Mouse (Mus musculus): ENCODE results near the gene Saa4. TPM values are rescaled to one million over a fixed set of nuclear protein-coding genes. Genes with fewer than 3 reads are reported as not detected.
"Not testable (repeated sequence)": the region's sequence is repeated elsewhere in the genome, so short reads cannot be mapped to it uniquely, and the experiment has no call there.

The Saa4 gene
- polyA plus RNA-seq, 1 experiment from 2014 or later, result not detected

- H3K27ac ChIP-seq, result peak within 1 kb of the TSS; percentile 98
- peak within 1 kb of the TSS; percentile 90 for H3K4me3 ChIP-seq
- peaks cover 8% of the 10 kb centered on the region for H3K4me1 ChIP-seq (replicated peaks)
- peaks cover 35% of the 10 kb centered on the region for H3K36me3 ChIP-seq
- 0% methylated on average over 38 of the region's 38 CpGs for WGBS
- no peaks in the 10 kb centered on the region for H3K27me3 ChIP-seq (ENCODE audit: insufficient read depth, poor library complexity, severe bottlenecking)
- H3K9me3 ChIP-seq, result no peaks in the 10 kb centered on the region
- peak; percentile 94 for DNase-seq (ENCODE audit: low spot score)
Observed at GRCm38 (mm10) chr7:46710390-46710844, 22.0 kb downstream of the Saa4 start, which contains the start of gene Saal1. TSS of gene Saal1 (minus strand) at chr7:46710680.

DNA sequence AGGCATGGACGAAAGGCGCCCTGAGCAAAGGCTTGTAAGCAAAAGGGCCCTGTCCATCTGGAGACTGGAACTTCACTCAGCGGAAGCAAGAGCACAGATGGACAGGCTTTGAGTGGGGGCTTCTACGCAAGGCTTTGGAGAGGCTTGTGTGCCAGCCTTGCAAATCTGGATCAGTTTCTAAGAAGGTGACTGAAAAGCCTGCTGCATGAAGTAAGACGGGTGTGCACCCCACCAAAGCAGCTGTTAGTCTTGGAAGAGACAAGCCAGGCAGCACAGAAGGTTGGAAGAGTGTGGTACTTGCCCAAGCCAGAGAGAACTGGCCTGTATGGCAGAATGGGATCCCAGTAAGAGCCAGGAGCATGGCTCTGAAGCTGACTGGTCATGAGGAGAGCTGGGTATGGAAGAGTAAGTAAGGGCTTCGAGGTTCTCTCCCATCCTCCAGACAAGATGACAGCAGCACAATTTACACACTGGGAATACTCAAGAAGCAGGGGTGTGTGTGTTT, 31.8 kb downstream of the Saa4 start:
- Histone ChIP-seq H3K9me3 (no peaks in the 10 kb centered on the region), H3K27ac (no peak overlapping the region), H3K36me3 (peaks cover 100% of the 10 kb centered on the region), H3K4me1 (replicated peaks) (no peaks in the 10 kb centered on the region), H3K4me3 (no peak overlapping the region), H3K27me3 (ENCODE audit: insufficient read depth, poor library complexity, severe bottlenecking) (no peaks in the 10 kb centered on the region)
- 93% methylated on average over 6 of the region's 6 CpGs for WGBS
- DNase-seq (ENCODE audit: low spot score), result no peak

DNA sequence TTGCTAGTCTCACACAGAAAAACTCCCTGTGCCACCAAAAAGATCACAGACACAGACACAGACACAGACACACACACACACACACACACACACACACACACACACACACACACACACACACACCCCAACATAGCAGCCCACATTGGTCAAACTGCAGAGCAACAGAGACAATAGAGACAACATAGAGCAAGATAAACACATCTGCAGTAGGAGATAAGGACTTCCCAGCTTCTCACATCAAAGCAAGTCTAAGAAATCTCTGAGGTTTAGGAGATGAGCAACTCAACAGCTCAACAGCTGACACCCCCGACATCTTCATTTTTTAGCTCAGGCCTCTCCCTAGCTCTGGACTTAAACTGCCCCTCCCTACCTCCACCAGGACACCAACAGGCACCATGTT, 35.6 kb downstream of the Saa4 start:
- H3K27me3 ChIP-seq (ENCODE audit: insufficient read depth, poor library complexity, severe bottlenecking), result no peaks in the 10 kb centered on the region
- H3K36me3 ChIP-seq, result peaks cover 93% of the 10 kb centered on the region
- no peak for DNase-seq (ENCODE audit: low spot score)
- H3K27ac ChIP-seq, result no peak overlapping the region
- H3K4me1 ChIP-seq (replicated peaks), result no peaks in the 10 kb centered on the region
- WGBS, result 78% methylated on average over 1 of the region's 1 CpGs
- no peaks in the 10 kb centered on the region for H3K9me3 ChIP-seq
- H3K4me3 ChIP-seq, result no peak overlapping the region

- no peak overlapping the region for H3K4me3 ChIP-seq
- WGBS, result 88% methylated on average over 5 of the region's 5 CpGs
- no peak for DNase-seq (ENCODE audit: low spot score)
- no peaks in the 10 kb centered on the region for H3K9me3 ChIP-seq
- no peaks in the 10 kb centered on the region for H3K4me1 ChIP-seq (replicated peaks)
- no peaks in the 10 kb centered on the region for H3K27me3 ChIP-seq (ENCODE audit: insufficient read depth, poor library complexity, severe bottlenecking)
- H3K27ac ChIP-seq, result no peak overlapping the region
- peaks cover 47% of the 10 kb centered on the region for H3K36me3 ChIP-seq
Observed at GRCm38 (mm10) chr7:46686827-46687226, 45.6 kb downstream of the Saa4 start.

GRCm38 (mm10) chr7:46680732-46681131, 51.7 kb downstream of the Saa4 start:
- H3K4me3 ChIP-seq, result no peak overlapping the region
- H3K27me3 ChIP-seq (ENCODE audit: insufficient read depth, poor library complexity, severe bottlenecking), result no peaks in the 10 kb centered on the region
- H3K9me3 ChIP-seq, result no peaks in the 10 kb centered on the region
- H3K4me1 ChIP-seq (replicated peaks), result 0 out of 2 replicates have a peak, but pooled peaks cover 5% of the 10 kb centered on the region
- H3K27ac ChIP-seq, result no peak overlapping the region
- DNase-seq (ENCODE audit: low spot score), result no peak
- H3K36me3 ChIP-seq, result no peaks in the 10 kb centered on the region

- H3K27me3 ChIP-seq (ENCODE audit: insufficient read depth, poor library complexity, severe bottlenecking); DNase-seq (ENCODE audit: low spot score); H3K4me3 ChIP-seq; H3K4me1 ChIP-seq (replicated peaks); H3K27ac ChIP-seq; H3K9me3 ChIP-seq; H3K36me3 ChIP-seq: not testable (repeated sequence)
- WGBS, result 88% methylated on average over 7 of the region's 7 CpGs
Observed at GRCm38 (mm10) chr7:46679044-46679443, 53.4 kb downstream of the Saa4 start.

DNA sequence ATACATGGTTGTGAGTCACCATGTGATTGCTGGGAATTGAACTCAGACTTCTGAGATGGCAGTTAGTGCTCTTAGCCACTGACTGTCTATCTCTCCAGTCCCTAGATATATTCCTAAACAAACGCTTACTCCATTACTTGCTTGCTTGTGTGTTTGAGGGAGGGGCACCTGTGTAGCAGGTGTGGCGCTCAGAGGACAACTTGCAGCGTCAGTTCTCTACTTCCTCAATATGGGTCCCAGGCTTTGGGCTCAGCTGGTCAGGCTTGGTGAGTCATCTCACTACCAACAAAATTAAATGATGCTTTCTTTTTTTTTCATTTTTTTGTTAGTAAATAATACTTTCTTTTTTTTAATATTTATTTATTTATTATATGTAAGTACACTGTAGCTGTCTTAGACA, 54.0 kb downstream of the Saa4 start:
- no peaks in the 10 kb centered on the region for H3K27me3 ChIP-seq (ENCODE audit: insufficient read depth, poor library complexity, severe bottlenecking)
- H3K36me3 ChIP-seq, result no peaks in the 10 kb centered on the region
- H3K9me3 ChIP-seq, result no peaks in the 10 kb centered on the region
- no peak overlapping the region for H3K4me3 ChIP-seq
- H3K4me1 ChIP-seq (replicated peaks), result 0 out of 2 replicates have a peak, but pooled peaks cover 5% of the 10 kb centered on the region
- H3K27ac ChIP-seq, result no peak overlapping the region
- DNase-seq (ENCODE audit: low spot score), result no peak
- WGBS, result 94% methylated on average over 3 of the region's 3 CpGs

Other genes starting within 250 kb of the Saa4 start
- gene Sergef, start 92.8 kb downstream of the Saa4 start, polyA plus RNA-seq (2016; fragmentation: Nextera tagmentation; extraction: Ambion mirVana), result 16.2 and 18.7 TPM in 2 replicates
- gene Tph1, start 60.1 kb downstream of the Saa4 start, polyA plus RNA-seq (2016; fragmentation: Nextera tagmentation; extraction: Ambion mirVana), result 0.67 and 1.6 TPM in 2 replicates
- gene Saal1, start 21.9 kb downstream of the Saa4 start, polyA plus RNA-seq (2016; fragmentation: Nextera tagmentation; extraction: Ambion mirVana), result 35.7 and 44.7 TPM in 2 replicates
- gene Saa3, start 16.9 kb downstream of the Saa4 start, polyA plus RNA-seq (2016; fragmentation: Nextera tagmentation; extraction: Ambion mirVana), result not detected in 2 replicates
- gene Saa1, start 10.4 kb upstream of the Saa4 start, polyA plus RNA-seq (2016; fragmentation: Nextera tagmentation; extraction: Ambion mirVana), result 0.21 and 1.3 TPM in 2 replicates
- 0.29 and 0.58 TPM in 2 replicates for gene Saa2, start 19.2 kb upstream of the Saa4 start, polyA plus RNA-seq (2016; fragmentation: Nextera tagmentation; extraction: Ambion mirVana)
- gene Hps5, start 63.5 kb upstream of the Saa4 start, polyA plus RNA-seq (2016; fragmentation: Nextera tagmentation; extraction: Ambion mirVana), result 20.0 and 21.1 TPM in 2 replicates
- 42.0 and 53.0 TPM in 2 replicates for gene Gtf2h1, start 63.5 kb upstream of the Saa4 start, polyA plus RNA-seq (2016; fragmentation: Nextera tagmentation; extraction: Ambion mirVana)
- gene Ldha, start 108.9 kb upstream of the Saa4 start, polyA plus RNA-seq (2016; fragmentation: Nextera tagmentation; extraction: Ambion mirVana), result 2,204 and 3,422 TPM in 2 replicates
- gene Ldhc, start 128.6 kb upstream of the Saa4 start, polyA plus RNA-seq (2016; fragmentation: Nextera tagmentation; extraction: Ambion mirVana), result not detected in 2 replicates
- 262 and 315 TPM in 2 replicates for gene Tsg101, start 187.4 kb upstream of the Saa4 start, polyA plus RNA-seq (2016; fragmentation: Nextera tagmentation; extraction: Ambion mirVana)
- gene Uevld, start 225.9 kb upstream of the Saa4 start, polyA plus RNA-seq (2016; fragmentation: Nextera tagmentation; extraction: Ambion mirVana), result 9.9 and 12.3 TPM in 2 replicates